Mouse (Mus musculus) heart, embryonic 14.5 days (tissue): ENCODE data around the gene Nrd1. TPM values are rescaled to one million over a fixed set of nuclear protein-coding genes. Genes with fewer than 3 reads are reported as not detected.

Experiments used
- ATAC-seq: fragments of 200-750 bp; cut with Nextera tagmentation; 2 replicates; pipeline ENCODE4 v1.8.0; 2017; ENCODE audit warnings: low read depth, moderate TSS enrichment; ENCODE audit not compliant: insufficient number of reproducible peaks, insufficient read depth, low FRiP score
- H3K27ac ChIP-seq, 2 experiments: fragments of 200-500 bp in 1 of 2; fragments of 300-500 bp in 1 of 2; sonication (generic) in 1 of 2; replicated peaks in 1 of 2; 2 replicates each; pipeline ENCODE4 v1.5.1; 2012 to 2014; ENCODE audit warnings: low read depth in 2 of 2, low read length in 2 of 2, control low read depth in 1 of 2, mild to moderate bottlenecking in 1 of 2, mixed read lengths in 1 of 2; ENCODE audit not compliant: control insufficient read depth in 1 of 2, insufficient read depth in 1 of 2
- H3K27me3 ChIP-seq: fragments of 300-500 bp; sonication (generic); 2 replicates; pipeline ENCODE4 v1.6.1; 2014; ENCODE audit warnings: mild to moderate bottlenecking, low read length, control low read depth; ENCODE audit not compliant: control insufficient read depth, insufficient read depth
- H3K36me3 ChIP-seq: fragments of 300-500 bp; sonication (generic); 2 replicates; pipeline ENCODE4 v1.6.1; 2014; ENCODE audit warnings: mild to moderate bottlenecking, control low read depth, low read length, mixed read lengths; ENCODE audit not compliant: control insufficient read depth, insufficient read depth
- H3K4me1 ChIP-seq, 2 experiments: fragments of 200-500 bp in 1 of 2; fragments of 300-500 bp in 1 of 2; sonication (generic) in 1 of 2; 2 replicates each; pipeline ENCODE4 v1.6.1; 2012 to 2014; ENCODE audit warnings: low read length in 2 of 2, control low read depth in 1 of 2, mixed read lengths in 1 of 2; ENCODE audit not compliant: control insufficient read depth in 2 of 2, insufficient read depth in 2 of 2
- H3K4me2 ChIP-seq: fragments of 300-500 bp; sonication (generic); 2 replicates; pipeline ENCODE4 v1.6.1; 2014; ENCODE audit warnings: mild to moderate bottlenecking, low read length
- H3K4me3 ChIP-seq, 2 experiments: fragments of 200-500 bp in 1 of 2; fragments of 300-500 bp in 1 of 2; sonication (generic) in 1 of 2; 2 replicates each; pipeline ENCODE4 v1.5.1; 2012 to 2014; ENCODE audit warnings: low read length in 2 of 2, mild to moderate bottlenecking in 2 of 2, control low read depth in 1 of 2, low read depth in 1 of 2, moderate library complexity in 1 of 2; ENCODE audit not compliant: control insufficient read depth in 1 of 2, insufficient read depth in 1 of 2
- H3K9ac ChIP-seq: fragments of 300-500 bp; sonication (generic); 2 replicates; pipeline ENCODE4 v1.6.1; 2014; ENCODE audit warnings: mild to moderate bottlenecking, low read length
- H3K9me3 ChIP-seq: fragments of 300-500 bp; sonication (generic); 2 replicates; pipeline ENCODE4 v1.6.1; 2016; ENCODE audit warnings: low read length, control low read depth; ENCODE audit not compliant: control insufficient read depth
- WGBS: fragments of 180-500 bp; shearing (Covaris S2); extraction: QIAGEN DNeasy Blood & Tissue Kit; methylation state at CpG from one replicate; pipeline ENCODE4 v1.1.7; 2014; 5-methylcytosine and 5-hydroxymethylcytosine counted together
- polyA plus RNA-seq: library from polyadenylated mRNA; unstranded; fragments of >200 nt; fragmentation: Nextera tagmentation; extraction: Ambion mirVana; gene quantifications from 2 replicates; pipeline ENCODE4 v1.2.1, GENCODE M21; 2014

Nrd1 gene
- polyA plus RNA-seq, 1 experiment from 2014 or later, result 37.5 TPM

DNA sequence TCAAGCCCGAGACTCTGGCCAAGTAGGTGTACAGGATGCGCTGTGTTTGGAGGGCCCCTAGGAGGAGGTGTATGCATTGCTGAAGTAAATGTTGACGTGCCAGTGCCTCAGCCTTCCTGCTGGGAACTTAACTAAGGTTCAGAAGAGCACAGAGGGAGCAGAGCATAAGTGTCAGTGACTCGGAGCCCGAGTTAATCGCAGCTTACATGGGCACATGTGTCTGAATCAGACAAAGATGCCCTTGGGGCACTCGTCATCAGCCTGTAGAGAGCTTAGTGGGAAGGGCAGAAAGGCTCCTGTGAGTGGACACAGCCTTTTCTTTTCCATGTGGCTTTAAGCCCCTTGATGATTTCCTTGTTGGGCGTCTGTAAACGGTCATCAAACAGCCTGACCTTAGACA is 53.5 kb downstream of the Nrd1 start:
- H3K9ac ChIP-seq, result no peak overlapping the region
- no peak overlapping the region for H3K4me2 ChIP-seq
- H3K36me3 ChIP-seq, result peaks cover 92% of the 10 kb centered on the region
- H3K27ac ChIP-seq, result no peak overlapping the region
- no peaks in the 10 kb centered on the region for H3K27me3 ChIP-seq
- no peak for ATAC-seq
- WGBS, result 87% methylated on average over 9 of the region's 9 CpGs
- H3K4me3 ChIP-seq, result no peak overlapping the region
- no peaks in the 10 kb centered on the region for H3K9me3 ChIP-seq
- H3K4me1 ChIP-seq, result no peaks in the 10 kb centered on the region; a peak in 1 of 4 replicates

DNA sequence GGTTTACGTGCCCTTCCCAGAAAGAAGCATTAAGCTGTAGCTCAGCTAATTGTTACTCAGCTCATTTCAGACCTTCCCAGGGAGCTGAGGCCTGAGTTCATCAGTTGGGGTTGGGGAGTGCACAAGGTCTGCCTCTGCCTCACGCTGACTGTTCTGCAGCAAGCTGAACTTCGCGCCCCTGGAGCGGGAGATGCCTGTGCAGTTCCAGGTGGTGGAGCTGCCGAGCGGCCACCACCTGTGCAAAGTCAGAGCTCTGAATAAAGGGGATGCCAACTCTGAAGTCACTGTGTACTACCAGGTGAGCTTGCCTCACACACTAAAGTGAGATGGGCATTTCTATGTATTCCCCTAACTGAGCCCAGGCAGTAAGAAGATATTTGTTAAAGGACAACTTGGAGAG is 55.9 kb downstream of the Nrd1 start:
- H3K4me3 ChIP-seq, result no peak overlapping the region
- H3K36me3 ChIP-seq, result peaks cover 92% of the 10 kb centered on the region
- H3K4me2 ChIP-seq, result no peak overlapping the region
- ATAC-seq, result no peak
- no peaks in the 10 kb centered on the region for H3K27me3 ChIP-seq
- no peak overlapping the region for H3K27ac ChIP-seq
- no peaks in the 10 kb centered on the region for H3K4me1 ChIP-seq
- no peaks in the 10 kb centered on the region for H3K9me3 ChIP-seq
- no peak overlapping the region for H3K9ac ChIP-seq
- WGBS, result 86% methylated on average over 7 of the region's 7 CpGs

DNA sequence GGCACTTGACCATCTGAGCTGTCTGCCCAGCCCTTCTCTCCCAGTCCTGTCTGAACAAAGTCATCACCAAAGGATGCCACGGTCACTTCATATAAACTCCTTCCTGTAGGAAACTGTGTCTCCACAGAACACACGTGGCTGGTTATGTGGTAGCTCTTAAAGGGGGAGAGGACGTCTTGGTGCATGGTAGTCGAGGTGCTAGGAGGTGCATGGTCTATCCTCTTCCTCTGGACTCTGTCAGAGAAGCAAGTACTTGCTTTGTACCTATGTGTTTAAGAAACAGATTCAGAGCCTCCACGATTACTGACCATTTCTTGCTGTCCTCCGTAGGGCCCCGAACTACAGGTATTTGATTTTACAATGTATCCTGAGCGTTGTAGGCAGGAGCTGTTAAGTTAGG is 57.2 kb downstream of the Nrd1 start:
- Histone ChIP-seq H3K4me3 (no peak overlapping the region), H3K27ac (no peak overlapping the region), H3K4me1 (no peaks in the 10 kb centered on the region), H3K4me2 (no peak overlapping the region), H3K36me3 (peaks cover 95% of the 10 kb centered on the region), H3K27me3 (no peaks in the 10 kb centered on the region), H3K9me3 (no peaks in the 10 kb centered on the region), H3K9ac (no peak overlapping the region)
- 94% methylated on average over 8 of the region's 8 CpGs for WGBS
- ATAC-seq, result no peak

DNA sequence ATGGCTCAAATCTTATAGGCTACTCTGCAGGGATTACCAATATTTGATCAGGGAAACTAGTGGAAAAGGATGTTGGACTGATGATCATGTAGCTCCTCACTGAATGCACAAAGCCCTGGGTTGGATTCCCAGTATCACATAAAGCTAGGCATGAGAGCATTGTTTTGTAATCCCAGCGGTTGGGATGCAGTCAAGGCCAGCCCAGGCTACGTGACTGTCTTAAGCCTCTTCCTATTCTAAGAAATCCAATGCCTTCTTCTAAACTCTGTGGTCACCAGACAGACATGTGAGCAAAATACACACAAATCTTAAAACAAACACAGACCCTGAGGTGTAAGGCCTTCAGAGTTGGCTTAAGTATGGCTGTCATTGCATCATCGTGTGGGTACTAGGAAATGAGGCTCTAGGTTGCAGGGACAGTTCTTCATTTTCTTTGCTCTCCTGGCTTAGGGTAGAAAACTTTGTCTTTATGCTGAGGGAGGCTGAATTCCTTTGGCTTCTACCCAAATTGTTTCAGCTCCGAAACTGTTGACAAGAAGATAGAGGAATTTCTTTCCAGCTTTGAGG is 58.9 kb downstream of the Nrd1 start:
- Histone ChIP-seq H3K4me1 (no peaks in the 10 kb centered on the region), H3K4me2 (no peak overlapping the region), H3K9ac (no peak overlapping the region), H3K27me3 (no peaks in the 10 kb centered on the region), H3K27ac (no peak overlapping the region), H3K9me3 (no peaks in the 10 kb centered on the region), H3K4me3 (no peak overlapping the region), H3K36me3 (peaks cover 97% of the 10 kb centered on the region)
- ATAC-seq, result no peak
- 79% methylated on average over 4 of the region's 4 CpGs for WGBS

DNA sequence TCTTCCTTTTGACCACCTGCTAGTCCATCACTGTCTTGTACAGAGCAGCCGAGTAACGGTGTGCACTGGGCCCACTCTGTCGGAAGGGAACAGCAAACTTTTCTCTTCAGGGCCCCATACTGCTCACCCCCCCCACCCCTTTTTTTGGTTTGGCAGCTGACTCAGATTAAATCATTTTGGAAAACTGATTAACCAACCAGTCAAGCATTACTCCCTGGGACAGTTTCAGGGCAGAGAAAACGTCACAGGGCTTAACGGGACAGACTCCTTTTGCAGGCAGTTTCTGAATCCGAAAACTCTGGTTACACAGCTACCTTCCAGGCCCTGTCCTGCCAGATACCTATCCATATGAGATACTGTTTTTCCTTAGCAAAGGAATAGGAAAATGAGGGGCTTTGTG is 64.5 kb downstream of the Nrd1 start:
- H3K4me1 ChIP-seq, result no peaks in the 10 kb centered on the region
- H3K9ac ChIP-seq, result no peak overlapping the region
- no peaks in the 10 kb centered on the region for H3K9me3 ChIP-seq
- no peaks in the 10 kb centered on the region for H3K27me3 ChIP-seq
- ATAC-seq, result no peak
- no peak overlapping the region for H3K4me2 ChIP-seq
- 88% methylated on average over 6 of the region's 6 CpGs for WGBS
- peaks cover 96% of the 10 kb centered on the region for H3K36me3 ChIP-seq
- no peak overlapping the region for H3K4me3 ChIP-seq
- no peak overlapping the region for H3K27ac ChIP-seq

DNA sequence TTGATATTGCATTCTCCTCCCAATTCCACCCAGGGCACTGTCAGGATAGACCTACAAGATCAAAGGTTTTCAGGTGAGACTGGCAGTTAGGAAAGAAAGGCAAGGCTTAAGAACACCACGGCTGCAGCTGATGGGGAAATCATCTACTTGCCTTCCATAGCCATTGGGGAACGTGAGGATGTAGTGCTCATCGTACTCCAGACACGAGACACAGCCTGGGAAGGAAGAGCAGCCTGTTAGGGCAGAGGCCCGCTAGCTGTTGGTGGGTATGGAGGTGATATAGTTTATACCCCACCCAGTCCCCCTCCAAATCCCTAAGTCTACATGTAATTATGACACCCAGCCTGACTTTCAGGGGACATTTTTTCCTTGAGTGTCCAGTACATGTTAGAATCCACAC is 65.3 kb downstream of the Nrd1 start:
- H3K4me1 ChIP-seq, result no peaks in the 10 kb centered on the region
- H3K9ac ChIP-seq, result no peak overlapping the region
- H3K27me3 ChIP-seq, result no peaks in the 10 kb centered on the region
- no peak for ATAC-seq
- 92% methylated on average over 5 of the region's 5 CpGs for WGBS
- H3K36me3 ChIP-seq, result peaks cover 96% of the 10 kb centered on the region
- H3K27ac ChIP-seq, result no peak overlapping the region
- H3K9me3 ChIP-seq, result no peaks in the 10 kb centered on the region
- no peak overlapping the region for H3K4me2 ChIP-seq
- H3K4me3 ChIP-seq, result no peak overlapping the region

DNA sequence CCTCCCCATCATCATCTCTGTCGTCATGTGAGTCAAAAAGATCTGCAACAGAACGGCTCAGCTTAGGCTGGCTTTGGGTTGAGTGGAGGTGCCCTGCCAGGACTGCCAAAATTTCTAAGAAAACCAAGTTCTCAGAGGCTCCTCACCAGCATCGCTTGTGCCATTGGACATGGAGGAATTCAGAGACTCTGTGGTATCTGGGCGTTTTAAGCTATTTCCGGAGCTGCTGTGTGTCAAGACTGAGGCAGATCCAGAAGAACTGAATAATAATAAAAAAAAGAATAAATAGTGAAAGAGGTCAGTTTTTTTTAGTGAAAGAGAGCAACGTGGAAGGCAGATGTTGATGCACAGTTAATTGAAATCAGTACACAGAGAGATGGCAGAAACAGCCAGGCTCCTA is 72.4 kb downstream of the Nrd1 start:
- WGBS, result 52% methylated on average over 6 of the region's 6 CpGs

DNA sequence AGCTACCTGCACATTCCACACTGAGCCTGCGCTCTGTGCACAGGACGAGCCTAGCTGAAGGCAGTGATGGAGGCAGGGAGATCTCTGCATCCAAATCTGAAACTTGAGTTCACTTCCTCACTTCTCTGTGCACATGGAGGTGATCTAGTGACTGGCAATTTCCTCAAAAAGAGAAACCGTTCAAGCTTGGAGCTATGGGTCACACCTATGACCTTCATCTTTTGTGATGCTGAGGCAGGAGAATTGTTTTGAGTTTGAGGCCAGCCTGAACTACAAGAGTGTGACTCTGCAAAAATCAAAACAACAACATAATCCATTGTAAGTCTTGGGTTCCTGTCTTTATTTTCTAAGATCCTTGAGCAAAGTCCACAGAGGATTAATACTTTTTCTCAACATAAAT is 72.8 kb downstream of the Nrd1 start:
- peaks cover 44% of the 10 kb centered on the region for H3K36me3 ChIP-seq
- H3K9ac ChIP-seq, result no peak overlapping the region
- no peaks in the 10 kb centered on the region for H3K27me3 ChIP-seq
- ATAC-seq, result no peak
- H3K4me1 ChIP-seq, result peaks cover 11 to 12% of the 10 kb centered on the region in 2 experiments
- no peak overlapping the region for H3K4me3 ChIP-seq
- no peak overlapping the region for H3K27ac ChIP-seq
- no peaks in the 10 kb centered on the region for H3K9me3 ChIP-seq
- H3K4me2 ChIP-seq, result no peak overlapping the region
- WGBS, result 86% methylated on average over 3 of the region's 3 CpGs

More for the DNA sequence above, 72.4 kb downstream of the Nrd1 start:
- ATAC-seq, result no peak
- Histone ChIP-seq H3K4me2 (no peak overlapping the region), H3K9ac (no peak overlapping the region), H3K4me3 (no peak overlapping the region), H3K4me1 (peaks cover 11 to 12% of the 10 kb centered on the region in 2 experiments), H3K36me3 (peaks cover 45% of the 10 kb centered on the region), H3K27me3 (no peaks in the 10 kb centered on the region), H3K27ac (no peak overlapping the region), H3K9me3 (no peaks in the 10 kb centered on the region)
